Mouse (Mus musculus): ENCODE results near the gene Prss53. TPM values are rescaled to one million over a fixed set of nuclear protein-coding genes. Genes with fewer than 3 reads are reported as not detected.

The Prss53 gene
- polyA plus RNA-seq, 1 experiment: 0.74 TPM

GRCm38 (mm10) chr7:127908656-127909055 lies 17.9 kb upstream of the Prss53 start:
- Histone ChIP-seq H3K36me3 (ENCODE audit: control insufficient read depth, insufficient read depth) (peaks cover 11% of the 10 kb centered on the region), H3K79me2 (ENCODE audit: control insufficient read depth, insufficient read depth) (peaks cover 5% of the 10 kb centered on the region), H3K27me3 (ENCODE audit: control insufficient read depth, insufficient read depth, insufficient read length) (no peaks in the 10 kb centered on the region), H3K4me3 (no peak overlapping the region), H3K4me2 (ENCODE audit: low read depth) (no peak overlapping the region), H3ac (ENCODE audit: control insufficient read depth, insufficient read length) (no peak overlapping the region)
- TF ChIP-seq TCF12 (IDR thresholded peaks at IDR 0.05; ENCODE audit: insufficient read depth, poor library complexity, severe bottlenecking) (no peak), CEBPB (IDR thresholded peaks at IDR 0.05; ENCODE audit: insufficient read depth, poor library complexity, severe bottlenecking) (no peak), REST (IDR thresholded peaks at IDR 0.05; ENCODE audit: insufficient read depth, insufficient read length) (no peak), TCF3 (IDR thresholded peaks at IDR 0.05; ENCODE audit: insufficient read length, low read depth) (no peak), MAX (IDR thresholded peaks at IDR 0.05; ENCODE audit: low read depth) (no peak), POLR2A (IDR thresholded peaks at IDR 0.05; ENCODE audit: insufficient read length, low read depth) (no peak), MYOG (IDR thresholded peaks at IDR 0.05; ENCODE audit: control insufficient read depth in 1 of 3, insufficient read depth in 1 of 3, insufficient read length in 2 of 3, low read depth in 2 of 3) (no peak), SRF (IDR thresholded peaks at IDR 0.05; ENCODE audit: control insufficient read depth, insufficient read length, low read depth) (no peak), E2F4 (IDR thresholded peaks at IDR 0.05; ENCODE audit: insufficient read depth) (no peak), MYOD1 (IDR thresholded peaks at IDR 0.05; ENCODE audit: control insufficient read depth in 1 of 3, insufficient read length in 2 of 3, low read depth in 2 of 3) (no peak), USF1 (IDR thresholded peaks at IDR 0.05; ENCODE audit: low read depth) (no peak), POLR2AphosphoS2 (IDR thresholded peaks at IDR 0.05; ENCODE audit: insufficient read length, low read depth) (no peak)

- Histone ChIP-seq H3K4me3 (no peak overlapping the region), H3K27me3 (ENCODE audit: control insufficient read depth, insufficient read depth, insufficient read length) (no peaks in the 10 kb centered on the region), H3K4me2 (ENCODE audit: low read depth) (no peak overlapping the region), H3K79me2 (ENCODE audit: control insufficient read depth, insufficient read depth) (peaks cover 2% of the 10 kb centered on the region), H3ac (ENCODE audit: control insufficient read depth, insufficient read length) (no peak overlapping the region), H3K36me3 (ENCODE audit: control insufficient read depth, insufficient read depth) (peaks cover 11% of the 10 kb centered on the region)
- TF ChIP-seq MYOG (IDR thresholded peaks at IDR 0.05; ENCODE audit: control insufficient read depth in 1 of 3, insufficient read depth in 1 of 3, insufficient read length in 2 of 3, low read depth in 2 of 3) (no peak), TCF3 (IDR thresholded peaks at IDR 0.05; ENCODE audit: insufficient read length, low read depth) (no peak), CEBPB (IDR thresholded peaks at IDR 0.05; ENCODE audit: insufficient read depth, poor library complexity, severe bottlenecking) (no peak), POLR2AphosphoS2 (IDR thresholded peaks at IDR 0.05; ENCODE audit: insufficient read length, low read depth) (no peak), USF1 (IDR thresholded peaks at IDR 0.05; ENCODE audit: low read depth) (no peak), SRF (IDR thresholded peaks at IDR 0.05; ENCODE audit: control insufficient read depth, insufficient read length, low read depth) (no peak), MAX (IDR thresholded peaks at IDR 0.05; ENCODE audit: low read depth) (no peak), REST (IDR thresholded peaks at IDR 0.05; ENCODE audit: insufficient read depth, insufficient read length) (no peak), TCF12 (IDR thresholded peaks at IDR 0.05; ENCODE audit: insufficient read depth, poor library complexity, severe bottlenecking) (no peak), POLR2A (IDR thresholded peaks at IDR 0.05; ENCODE audit: insufficient read length, low read depth) (no peak), E2F4 (IDR thresholded peaks at IDR 0.05; ENCODE audit: insufficient read depth) (no peak), MYOD1 (IDR thresholded peaks at IDR 0.05; ENCODE audit: control insufficient read depth in 1 of 3, insufficient read length in 2 of 3, low read depth in 2 of 3) (no peak)
These were observed 17.2 kb upstream of the Prss53 start for GRCm38 (mm10) chr7:127907939-127908338.

- Histone ChIP-seq H3K27me3 (ENCODE audit: control insufficient read depth, insufficient read depth, insufficient read length) (no peaks in the 10 kb centered on the region), H3K36me3 (ENCODE audit: control insufficient read depth, insufficient read depth) (peaks cover 11% of the 10 kb centered on the region), H3K79me2 (ENCODE audit: control insufficient read depth, insufficient read depth) (no peaks in the 10 kb centered on the region), H3ac (ENCODE audit: control insufficient read depth, insufficient read length) (peak within 1 kb of the TSS; percentile 73), H3K4me3 (peak within 1 kb of the TSS; percentile 79), H3K4me2 (ENCODE audit: low read depth) (peak within 1 kb of the TSS; percentile 75)
- no peak for TF ChIP-seq USF1 (IDR thresholded peaks at IDR 0.05; ENCODE audit: low read depth)
- TF ChIP-seq TCF12 (IDR thresholded peaks at IDR 0.05; ENCODE audit: insufficient read depth, poor library complexity, severe bottlenecking): no peak
- TF ChIP-seq MYOG (IDR thresholded peaks at IDR 0.05; ENCODE audit: control insufficient read depth in 1 of 3, insufficient read depth in 1 of 3, insufficient read length in 2 of 3, low read depth in 2 of 3): no peak
- peak in 1 of 3 experiments; percentile 14 for TF ChIP-seq MYOD1 (IDR thresholded peaks at IDR 0.05; ENCODE audit: control insufficient read depth in 1 of 3, insufficient read length in 2 of 3, low read depth in 2 of 3)
- no peak for TF ChIP-seq CEBPB (IDR thresholded peaks at IDR 0.05; ENCODE audit: insufficient read depth, poor library complexity, severe bottlenecking)
- TF ChIP-seq POLR2A (IDR thresholded peaks at IDR 0.05; ENCODE audit: insufficient read length, low read depth): peak; percentile 85
- no peak for TF ChIP-seq REST (IDR thresholded peaks at IDR 0.05; ENCODE audit: insufficient read depth, insufficient read length)
- TF ChIP-seq SRF (IDR thresholded peaks at IDR 0.05; ENCODE audit: control insufficient read depth, insufficient read length, low read depth): no peak
- TF ChIP-seq E2F4 (IDR thresholded peaks at IDR 0.05; ENCODE audit: insufficient read depth): peak; percentile 52
- no peak for TF ChIP-seq MAX (IDR thresholded peaks at IDR 0.05; ENCODE audit: low read depth)
- TF ChIP-seq POLR2AphosphoS2 (IDR thresholded peaks at IDR 0.05; ENCODE audit: insufficient read length, low read depth): peak; percentile 84
- TF ChIP-seq TCF3 (IDR thresholded peaks at IDR 0.05; ENCODE audit: insufficient read length, low read depth): no peak
These were observed 13.4 kb upstream of the Prss53 start, which contains the start of gene Bckdk for GRCm38 (mm10) chr7:127903971-127904796. TSS of gene Bckdk (plus strand) at chr7:127904082.

GRCm38 (mm10) chr7:127901772-127902171 lies 11.0 kb upstream of the Prss53 start:
- Histone ChIP-seq H3K27me3 (ENCODE audit: control insufficient read depth, insufficient read depth, insufficient read length) (no peaks in the 10 kb centered on the region), H3K4me2 (ENCODE audit: low read depth) (no peak overlapping the region), H3K79me2 (ENCODE audit: control insufficient read depth, insufficient read depth) (no peaks in the 10 kb centered on the region), H3K4me3 (no peak overlapping the region), H3ac (ENCODE audit: control insufficient read depth, insufficient read length) (no peak overlapping the region), H3K36me3 (ENCODE audit: control insufficient read depth, insufficient read depth) (peaks cover 3% of the 10 kb centered on the region)
- no peak for TF ChIP-seq MAX (IDR thresholded peaks at IDR 0.05; ENCODE audit: low read depth)
- no peak for TF ChIP-seq E2F4 (IDR thresholded peaks at IDR 0.05; ENCODE audit: insufficient read depth)
- no peak for TF ChIP-seq POLR2A (IDR thresholded peaks at IDR 0.05; ENCODE audit: insufficient read length, low read depth)
- TF ChIP-seq MYOD1 (IDR thresholded peaks at IDR 0.05; ENCODE audit: control insufficient read depth in 1 of 3, insufficient read length in 2 of 3, low read depth in 2 of 3): no peak
- TF ChIP-seq USF1 (IDR thresholded peaks at IDR 0.05; ENCODE audit: low read depth): no peak
- no peak for TF ChIP-seq POLR2AphosphoS2 (IDR thresholded peaks at IDR 0.05; ENCODE audit: insufficient read length, low read depth)
- no peak for TF ChIP-seq MYOG (IDR thresholded peaks at IDR 0.05; ENCODE audit: control insufficient read depth in 1 of 3, insufficient read depth in 1 of 3, insufficient read length in 2 of 3, low read depth in 2 of 3)
- TF ChIP-seq REST (IDR thresholded peaks at IDR 0.05; ENCODE audit: insufficient read depth, insufficient read length): no peak
- TF ChIP-seq TCF12 (IDR thresholded peaks at IDR 0.05; ENCODE audit: insufficient read depth, poor library complexity, severe bottlenecking): no peak
